Mouse (Mus musculus): ENCODE data around the gene Tbc1d7. TPM values are rescaled to one million over a fixed set of nuclear protein-coding genes. Genes with fewer than 3 reads are reported as not detected.

The Tbc1d7 gene
- polyA plus RNA-seq, 1 experiment from 2014 or later, result 10.5 TPM

DNA sequence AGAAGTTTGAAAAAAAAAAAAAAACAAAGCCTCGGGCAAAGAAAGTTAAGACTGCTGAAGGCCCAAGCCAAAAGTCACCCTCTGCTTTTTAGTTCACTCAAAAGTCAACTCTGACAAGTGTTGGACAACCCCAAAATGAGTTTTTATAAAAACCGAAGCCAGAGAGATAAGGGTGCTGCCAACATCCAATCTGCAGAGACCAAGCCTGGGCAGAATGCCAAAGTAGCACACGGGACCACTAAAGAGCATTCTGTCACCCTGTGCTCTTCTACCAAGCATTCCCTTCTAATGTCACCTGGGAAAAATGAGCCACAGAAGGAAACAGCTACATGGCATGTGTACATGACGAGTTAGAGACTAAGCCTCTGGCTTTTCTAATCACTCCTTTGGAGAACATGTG, 36.8 kb downstream of the Tbc1d7 start:
- WGBS (ENCODE audit: missing documents), result 50% methylated on average over 4 of the region's 4 CpGs
- no peak overlapping the region for H3K27ac ChIP-seq
- H3K36me3 ChIP-seq (ENCODE audit: inconsistent target), result no peaks in the 10 kb centered on the region
- H3K79me2 ChIP-seq (ENCODE audit: inconsistent target), result no peaks in the 10 kb centered on the region
- no peak overlapping the region for H3K4me3 ChIP-seq (ENCODE audit: inconsistent target)

DNA sequence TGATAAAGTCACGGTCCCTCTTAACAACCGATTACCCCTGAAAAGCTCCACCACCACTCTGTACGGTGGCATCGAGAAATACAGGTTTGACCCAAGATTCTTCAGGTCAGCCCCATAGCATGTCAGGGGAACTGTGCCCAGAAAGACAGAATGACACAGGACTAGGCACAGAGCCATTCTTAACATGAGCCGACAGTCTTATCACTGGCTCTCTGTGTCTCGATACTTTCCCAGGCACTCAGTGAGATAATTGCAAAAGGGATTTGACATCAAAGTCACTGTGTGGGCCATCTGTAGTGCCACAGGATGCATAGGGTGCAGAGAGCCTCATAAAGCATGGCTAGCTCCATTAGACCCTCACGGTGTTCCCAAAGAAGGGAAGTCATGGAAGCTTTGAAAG, 37.9 kb downstream of the Tbc1d7 start:
- H3K79me2 ChIP-seq (ENCODE audit: inconsistent target), result no peaks in the 10 kb centered on the region
- 91% methylated on average over 7 of the region's 7 CpGs for WGBS (ENCODE audit: missing documents)
- no peaks in the 10 kb centered on the region for H3K36me3 ChIP-seq (ENCODE audit: inconsistent target)
- no peak overlapping the region for H3K27ac ChIP-seq
- no peak overlapping the region for H3K4me3 ChIP-seq (ENCODE audit: inconsistent target)

DNA sequence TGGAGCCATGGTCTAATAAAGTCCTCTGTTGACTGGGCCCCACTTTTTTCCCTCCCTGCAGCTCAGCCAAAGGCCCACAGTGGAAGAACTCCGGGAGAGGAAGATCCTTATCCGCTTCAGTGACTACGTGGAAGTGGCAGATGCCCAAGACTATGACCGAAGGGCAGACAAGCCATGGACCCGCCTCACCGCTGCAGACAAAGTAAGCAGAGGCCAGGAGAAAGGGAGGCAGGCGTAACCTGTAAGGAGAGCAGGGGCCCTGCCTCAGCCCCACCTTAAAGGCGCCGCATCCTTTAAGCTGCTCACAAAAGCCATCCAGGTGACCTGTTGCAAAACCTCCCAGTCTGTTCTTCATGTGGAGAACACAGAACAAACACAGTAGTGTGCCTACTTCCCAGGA, 38.4 kb downstream of the Tbc1d7 start:
- WGBS (ENCODE audit: missing documents), result 94% methylated on average over 9 of the region's 9 CpGs
- Histone ChIP-seq H3K36me3 (ENCODE audit: inconsistent target) (no peaks in the 10 kb centered on the region), H3K79me2 (ENCODE audit: inconsistent target) (no peaks in the 10 kb centered on the region), H3K4me3 (ENCODE audit: inconsistent target) (no peak overlapping the region), H3K27ac (no peak overlapping the region)

DNA sequence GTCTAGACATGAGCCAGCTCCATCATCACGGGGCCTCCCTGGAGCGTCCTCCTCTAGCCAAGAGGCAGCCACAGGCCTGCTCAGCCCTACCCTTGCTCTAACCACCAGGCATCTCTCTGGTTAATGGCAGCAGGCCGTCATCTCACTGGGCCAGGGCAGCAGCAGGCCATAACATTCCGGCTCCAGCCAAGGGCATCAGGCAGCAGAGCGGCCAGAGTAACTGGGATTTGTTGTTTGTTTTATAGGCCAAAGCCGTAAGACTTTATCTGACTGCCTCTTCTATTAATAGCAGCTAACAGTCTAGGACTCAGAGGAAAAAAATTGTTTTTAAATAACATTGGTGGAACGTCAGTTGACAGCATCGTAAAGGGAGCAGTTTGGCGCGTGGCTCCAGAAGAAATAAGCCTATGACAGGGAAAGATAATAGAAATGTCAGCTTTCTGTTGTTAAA, 39.5 kb downstream of the Tbc1d7 start:
- no peaks in the 10 kb centered on the region for H3K79me2 ChIP-seq (ENCODE audit: inconsistent target)
- 93% methylated on average over 10 of the region's 10 CpGs for WGBS (ENCODE audit: missing documents)
- no peak overlapping the region for H3K4me3 ChIP-seq (ENCODE audit: inconsistent target)
- no peaks in the 10 kb centered on the region for H3K36me3 ChIP-seq (ENCODE audit: inconsistent target)
- no peak overlapping the region for H3K27ac ChIP-seq

DNA sequence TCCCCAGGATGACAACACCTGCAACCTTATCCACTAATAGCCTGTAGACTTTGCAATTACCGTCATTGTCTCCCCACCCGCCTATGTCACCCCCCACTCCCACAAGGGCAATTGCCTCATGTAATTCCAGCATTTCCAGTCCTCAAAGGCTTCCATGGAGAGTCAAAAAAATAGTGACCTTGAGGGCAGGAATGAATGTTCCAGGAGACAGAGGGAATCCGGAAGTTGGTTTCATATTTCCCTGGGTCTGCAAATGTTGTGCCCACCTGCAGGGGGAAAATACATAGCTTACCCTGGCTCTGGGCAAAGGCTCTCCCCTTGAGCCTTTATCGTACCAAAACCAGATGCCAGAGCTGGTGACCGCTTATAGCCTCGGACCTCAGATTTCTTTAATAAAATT, 41.1 kb downstream of the Tbc1d7 start:
- Histone ChIP-seq H3K79me2 (ENCODE audit: inconsistent target) (no peaks in the 10 kb centered on the region), H3K36me3 (ENCODE audit: inconsistent target) (no peaks in the 10 kb centered on the region), H3K4me3 (ENCODE audit: inconsistent target) (no peak overlapping the region), H3K27ac (no peak overlapping the region)
- WGBS (ENCODE audit: missing documents), result 94% methylated on average over 6 of the region's 6 CpGs

DNA sequence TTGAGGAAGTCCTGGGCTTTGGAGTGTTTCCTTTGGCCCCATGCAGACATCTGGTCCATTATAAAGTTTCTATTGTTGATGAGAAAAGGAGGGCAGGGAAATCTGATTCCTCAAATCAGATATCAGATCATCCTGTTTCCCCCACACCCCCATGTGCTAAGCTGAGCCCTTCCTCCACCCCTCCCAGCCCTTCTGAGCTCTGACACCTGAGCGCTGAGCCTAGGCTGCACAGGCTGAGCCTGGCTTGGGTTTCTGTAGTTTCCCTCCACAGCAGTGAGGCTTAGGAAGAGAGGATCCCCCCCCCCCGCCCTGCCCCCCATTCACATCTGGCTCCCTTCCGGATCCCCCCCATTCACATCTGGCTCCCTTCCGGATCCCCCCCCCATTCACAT, 46.6 kb downstream of the Tbc1d7 start:
- 50% methylated on average over 4 of the region's 4 CpGs for WGBS (ENCODE audit: missing documents)
- Histone ChIP-seq H3K79me2 (ENCODE audit: inconsistent target) (no peaks in the 10 kb centered on the region), H3K27ac (no peak overlapping the region), H3K36me3 (ENCODE audit: inconsistent target) (no peaks in the 10 kb centered on the region), H3K4me3 (ENCODE audit: inconsistent target) (no peak overlapping the region)

DNA sequence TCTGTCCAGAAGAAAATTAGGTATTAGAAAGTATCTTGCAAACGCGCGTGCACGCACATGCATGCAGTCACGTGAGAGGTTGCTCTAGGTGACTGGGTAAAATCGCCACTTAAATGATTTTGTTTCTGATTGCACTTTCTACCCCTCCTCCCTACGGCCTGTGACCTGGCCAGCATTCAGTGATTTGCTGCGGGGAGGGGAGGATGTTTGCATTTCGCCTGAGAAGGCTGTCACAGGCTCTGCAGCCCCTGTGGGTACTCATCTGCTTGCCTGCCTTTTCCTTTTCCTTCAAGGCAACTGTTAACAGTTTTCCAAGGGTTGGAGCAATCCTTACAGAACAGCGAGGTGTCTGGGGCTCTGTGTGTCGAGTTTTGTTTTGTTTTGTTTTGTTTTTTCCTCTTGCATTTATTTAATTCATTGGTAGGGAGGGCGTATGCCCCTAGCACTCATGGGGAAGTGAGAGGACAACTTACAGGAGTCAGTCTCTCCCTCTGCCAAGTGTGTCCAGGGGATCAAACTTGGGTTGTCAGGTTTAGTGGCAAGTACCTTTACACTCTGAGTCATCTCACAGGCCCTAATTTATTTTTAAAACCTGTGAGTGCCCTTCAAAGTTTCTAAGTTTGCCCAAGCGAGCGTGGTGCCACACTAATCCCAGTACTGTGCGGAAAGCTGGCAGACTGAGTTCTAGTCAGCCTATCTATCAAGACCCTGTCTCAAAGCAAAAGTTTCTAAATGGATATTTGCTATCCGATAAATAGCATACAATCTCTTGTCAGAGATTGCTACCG, 47.2 kb downstream of the Tbc1d7 start:
- Histone ChIP-seq H3K4me3 (ENCODE audit: inconsistent target) (no peak overlapping the region), H3K79me2 (ENCODE audit: inconsistent target) (no peaks in the 10 kb centered on the region), H3K27ac (no peak overlapping the region), H3K36me3 (ENCODE audit: inconsistent target) (no peaks in the 10 kb centered on the region)
- WGBS (ENCODE audit: missing documents), result 78% methylated on average over 17 of the region's 17 CpGs

DNA sequence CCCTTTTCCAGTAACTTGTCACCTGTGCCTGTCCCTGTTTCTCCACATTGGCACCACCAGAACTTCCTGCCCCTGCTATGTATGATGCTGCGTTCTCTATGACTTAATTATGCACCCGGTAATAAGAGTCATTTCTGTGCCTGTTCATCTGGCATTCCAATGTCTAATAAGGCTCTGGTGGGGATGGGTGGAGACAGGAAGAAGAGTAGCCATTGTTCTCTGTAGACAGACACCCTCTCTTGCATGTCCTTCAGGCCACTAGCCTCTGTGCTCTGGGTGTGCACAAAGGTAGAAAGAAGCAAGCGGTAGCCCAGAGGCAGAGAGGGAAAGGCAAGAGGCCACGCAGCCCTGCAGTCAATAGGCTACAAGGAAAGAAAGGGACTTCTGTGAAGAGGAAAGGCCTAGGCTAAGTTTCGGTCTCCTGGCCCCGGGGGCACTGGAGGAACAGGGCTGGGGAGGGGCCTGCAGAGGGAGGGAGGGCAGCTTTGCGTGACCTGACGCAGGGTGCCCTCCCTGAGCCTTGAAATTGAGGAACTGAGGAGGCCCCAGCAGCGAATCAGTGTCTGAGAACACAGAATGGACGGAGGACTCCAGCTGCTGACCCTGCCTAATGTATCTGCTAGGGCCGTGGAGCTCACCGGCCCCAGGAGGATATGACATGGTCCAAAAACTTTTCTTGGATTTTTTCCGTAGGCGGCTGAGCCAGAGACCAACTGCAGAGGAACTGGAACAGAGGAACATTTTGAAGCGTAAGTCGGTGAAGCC, 48.8 kb downstream of the Tbc1d7 start:
- 59% methylated on average over 16 of the region's 16 CpGs for WGBS (ENCODE audit: missing documents)
- no peaks in the 10 kb centered on the region for H3K36me3 ChIP-seq (ENCODE audit: inconsistent target)
- no peaks in the 10 kb centered on the region for H3K79me2 ChIP-seq (ENCODE audit: inconsistent target)
- no peak overlapping the region for H3K4me3 ChIP-seq (ENCODE audit: inconsistent target)
- H3K27ac ChIP-seq, result no peak overlapping the region

DNA sequence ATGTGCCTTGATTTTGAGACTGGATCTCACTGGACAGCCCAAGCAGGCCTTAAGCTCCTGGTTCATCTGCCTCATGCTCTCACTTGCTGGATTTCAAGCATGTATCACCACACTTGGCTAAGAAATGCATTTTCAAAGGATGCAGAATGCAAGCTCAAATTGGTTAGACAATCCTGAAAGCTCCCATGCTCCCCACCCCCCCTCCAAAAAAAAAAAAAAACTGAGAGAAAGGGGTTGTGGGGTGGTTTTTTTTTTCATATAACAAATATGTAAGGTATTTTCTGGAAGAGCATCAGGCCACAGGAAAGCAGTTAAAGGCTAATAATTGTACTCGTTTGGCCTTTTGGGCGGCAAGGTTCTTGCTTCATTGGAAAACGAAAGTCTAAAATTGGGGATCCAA, 58.2 kb downstream of the Tbc1d7 start:
- Histone ChIP-seq H3K27ac (no peak overlapping the region), H3K4me3 (ENCODE audit: inconsistent target) (no peak overlapping the region), H3K36me3 (ENCODE audit: inconsistent target) (no peaks in the 10 kb centered on the region), H3K79me2 (ENCODE audit: inconsistent target) (no peaks in the 10 kb centered on the region)
- WGBS (ENCODE audit: missing documents), result 90% methylated on average over 3 of the region's 3 CpGs

DNA sequence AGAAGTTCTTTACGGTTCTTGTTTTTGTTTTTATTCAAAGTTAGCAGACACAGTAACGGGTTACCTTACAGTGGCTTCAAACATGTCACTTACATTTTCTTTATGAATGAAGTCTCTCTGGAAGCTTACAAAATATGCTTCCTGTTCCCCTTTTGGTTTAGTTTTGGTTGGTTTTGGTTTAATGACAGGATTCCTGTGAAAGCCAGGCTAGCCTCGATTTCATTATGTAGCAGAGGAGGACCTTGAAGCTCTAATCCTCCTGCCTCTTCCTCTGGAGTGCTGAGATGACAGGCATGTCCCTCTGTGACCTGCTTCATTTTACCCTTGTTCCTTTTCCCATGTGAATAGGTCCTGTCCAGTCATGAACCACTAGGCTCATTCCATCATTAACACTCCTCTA, 58.6 kb downstream of the Tbc1d7 start:
- Histone ChIP-seq H3K79me2 (ENCODE audit: inconsistent target) (no peaks in the 10 kb centered on the region), H3K36me3 (ENCODE audit: inconsistent target) (no peaks in the 10 kb centered on the region), H3K27ac (no peak overlapping the region), H3K4me3 (ENCODE audit: inconsistent target) (no peak overlapping the region)
- 0% methylated on average over 3 of the region's 3 CpGs for WGBS (ENCODE audit: missing documents)

DNA sequence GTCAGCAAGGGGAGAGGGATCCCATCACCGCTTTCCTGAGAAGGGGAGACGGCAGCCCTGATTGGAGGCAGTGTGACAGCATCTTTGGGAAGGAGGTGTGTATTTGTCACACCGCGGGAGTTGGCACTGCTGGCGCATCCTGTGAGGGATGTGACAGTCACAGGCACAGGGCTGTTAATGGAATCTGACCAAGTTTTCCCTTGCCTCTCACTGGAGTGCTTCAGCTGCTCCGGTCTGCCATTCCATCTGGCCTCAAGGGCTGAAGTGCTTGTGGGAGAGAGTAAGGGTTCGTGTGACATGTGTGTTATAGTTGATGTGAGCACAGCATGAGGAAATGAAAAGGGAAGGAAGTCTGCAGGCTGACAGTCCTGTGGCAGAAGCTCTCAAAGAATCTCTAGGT, 59.0 kb downstream of the Tbc1d7 start:
- Histone ChIP-seq H3K27ac (no peak overlapping the region), H3K79me2 (ENCODE audit: inconsistent target) (no peaks in the 10 kb centered on the region), H3K36me3 (ENCODE audit: inconsistent target) (no peaks in the 10 kb centered on the region), H3K4me3 (ENCODE audit: inconsistent target) (no peak overlapping the region)
- WGBS (ENCODE audit: missing documents), result 65% methylated on average over 7 of the region's 7 CpGs

DNA sequence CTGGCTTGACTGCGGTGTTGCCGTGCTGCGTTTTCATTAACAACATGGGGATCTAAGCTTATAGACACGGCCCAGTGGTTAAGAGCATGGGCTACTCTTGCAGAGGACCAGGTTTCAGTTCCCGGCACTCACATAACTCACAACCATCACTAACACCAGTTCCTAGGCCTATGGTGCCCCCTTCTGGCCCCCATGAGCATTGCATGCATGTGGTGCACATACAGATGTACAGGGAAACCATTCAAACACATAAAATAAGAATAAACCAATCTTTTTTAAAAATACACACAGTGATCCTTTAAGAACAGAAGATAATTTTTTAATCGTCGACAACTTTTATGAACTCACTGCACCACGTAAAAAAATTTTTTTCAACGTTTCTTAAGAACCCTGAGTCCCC, 66.8 kb downstream of the Tbc1d7 start:
- no peaks in the 10 kb centered on the region for H3K79me2 ChIP-seq (ENCODE audit: inconsistent target)
- no peak overlapping the region for H3K4me3 ChIP-seq (ENCODE audit: inconsistent target)
- no peaks in the 10 kb centered on the region for H3K36me3 ChIP-seq (ENCODE audit: inconsistent target)
- 92% methylated on average over 9 of the region's 9 CpGs for WGBS (ENCODE audit: missing documents)
- H3K27ac ChIP-seq, result no peak overlapping the region

DNA sequence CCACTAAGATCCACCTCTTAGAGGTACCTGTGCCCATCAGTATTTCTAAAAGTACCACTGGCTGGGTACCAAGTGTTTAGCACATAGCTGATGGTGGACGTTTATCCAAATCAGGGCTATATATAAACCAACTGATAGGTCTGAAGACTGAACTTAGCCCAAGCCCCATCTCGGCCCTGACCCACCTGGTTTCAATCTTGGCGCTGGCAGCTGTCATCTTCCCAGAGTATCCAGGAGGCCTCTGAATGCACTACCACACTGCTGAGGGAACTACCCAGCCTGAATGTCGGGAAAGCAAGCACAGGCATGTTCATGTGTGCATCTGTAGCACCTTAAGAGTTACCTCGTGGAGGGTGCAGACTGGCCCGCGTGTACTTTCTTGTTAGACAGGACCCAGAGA, 68.4 kb downstream of the Tbc1d7 start:
- 86% methylated on average over 7 of the region's 7 CpGs for WGBS (ENCODE audit: missing documents)
- Histone ChIP-seq H3K79me2 (ENCODE audit: inconsistent target) (no peaks in the 10 kb centered on the region), H3K36me3 (ENCODE audit: inconsistent target) (no peaks in the 10 kb centered on the region), H3K27ac (no peak overlapping the region), H3K4me3 (ENCODE audit: inconsistent target) (no peak overlapping the region)
